Mouse (Mus musculus): ENCODE data around the gene Rdh16. TPM values are rescaled to one million over a fixed set of nuclear protein-coding genes. Genes with fewer than 3 reads are reported as not detected.

The Rdh16 gene
- polyA plus RNA-seq, 1 experiment from 2014 or later: not detected

- Histone ChIP-seq H3K36me3 (replicated peaks; ENCODE audit: control insufficient read depth, insufficient read depth) (no peaks in the 10 kb centered on the region), H3K27me3 (ENCODE audit: control insufficient read depth, insufficient read depth, low read length) (no peaks in the 10 kb centered on the region), H3K4me3 (replicated peaks; ENCODE audit: low read length) (no peak within 1 kb of the TSS), H3K4me2 (replicated peaks) (no peak within 1 kb of the TSS), H3K9ac (no peak within 1 kb of the TSS), H3K27ac (no peak within 1 kb of the TSS), H3K4me1 (replicated peaks; ENCODE audit: control insufficient read depth, insufficient read depth, low read length) (no peaks in the 10 kb centered on the region), H3K9me3 (ENCODE audit: control insufficient read depth, low read length) (no peaks in the 10 kb centered on the region)
- no peak for ATAC-seq (ENCODE audit: low FRiP score)
- WGBS: 82% methylated on average over 1 of the region's 1 CpGs
- no peak for DNase-seq (ENCODE audit: low spot score)
Observed at GRCm38 (mm10) chr10:127849628-127850027, 48.7 kb downstream of the Rdh16 start, which contains the start of gene Rdh19. Gene Rdh19 (plus strand): TSS chr10:127849928.

DNA sequence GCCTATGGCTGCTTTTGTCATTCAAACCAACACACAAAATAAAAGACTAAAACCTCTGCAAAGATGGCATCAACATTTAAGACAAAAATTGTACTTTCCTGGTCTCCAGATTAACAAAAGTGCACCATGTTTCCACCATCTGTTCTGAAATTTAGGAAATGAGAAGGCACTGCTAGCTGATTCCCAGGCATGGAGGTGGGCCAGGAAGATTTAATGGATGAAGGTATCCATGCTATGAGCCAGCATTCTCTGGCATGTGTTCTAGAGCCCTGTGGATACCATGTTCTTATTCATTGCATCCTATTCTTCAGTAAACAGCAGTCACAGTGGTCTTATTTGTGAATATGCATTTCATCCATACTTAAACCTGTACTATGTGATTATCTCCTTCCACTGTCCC is 55.4 kb downstream of the Rdh16 start:
- DNase-seq (ENCODE audit: low spot score) (no peak), ATAC-seq (ENCODE audit: low FRiP score) (no peak)
- Histone ChIP-seq H3K9me3 (ENCODE audit: control insufficient read depth, low read length) (no peaks in the 10 kb centered on the region), H3K4me1 (replicated peaks; ENCODE audit: control insufficient read depth, insufficient read depth, low read length) (no peaks in the 10 kb centered on the region), H3K4me3 (replicated peaks; ENCODE audit: low read length) (no peak overlapping the region), H3K27ac (no peak overlapping the region), H3K9ac (no peak overlapping the region), H3K27me3 (ENCODE audit: control insufficient read depth, insufficient read depth, low read length) (no peaks in the 10 kb centered on the region), H3K36me3 (replicated peaks; ENCODE audit: control insufficient read depth, insufficient read depth) (no peaks in the 10 kb centered on the region), H3K4me2 (replicated peaks) (no peak overlapping the region)

DNA sequence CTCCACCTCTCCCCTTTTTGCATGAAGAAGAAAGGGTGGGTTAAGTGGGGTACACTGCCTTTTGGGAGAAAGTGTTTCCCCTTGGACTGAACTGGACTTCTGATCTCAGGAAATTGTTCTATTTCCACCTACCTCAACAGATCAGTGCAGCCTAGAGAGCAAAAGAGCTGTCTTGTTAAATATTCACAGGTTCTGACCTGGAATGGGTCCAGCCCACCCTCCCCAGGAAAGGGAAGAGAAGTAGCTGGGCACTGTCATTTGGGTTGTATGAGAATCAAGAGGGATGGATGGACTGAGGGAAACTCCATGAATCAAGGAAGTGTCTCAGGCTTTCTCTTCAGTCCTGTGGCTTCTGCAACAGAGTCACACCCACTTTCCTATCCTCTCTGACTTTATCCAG is 64.0 kb downstream of the Rdh16 start:
- ATAC-seq (ENCODE audit: low FRiP score) (no peak), DNase-seq (ENCODE audit: low spot score) (no peak)
- H3K9ac ChIP-seq: no peak overlapping the region
- H3K27ac ChIP-seq: no peak overlapping the region
- H3K4me1 ChIP-seq (replicated peaks; ENCODE audit: control insufficient read depth, insufficient read depth, low read length): no peaks in the 10 kb centered on the region
- no peak overlapping the region for H3K4me2 ChIP-seq (replicated peaks)
- no peaks in the 10 kb centered on the region for H3K9me3 ChIP-seq (ENCODE audit: control insufficient read depth, low read length)
- no peak overlapping the region for H3K4me3 ChIP-seq (replicated peaks; ENCODE audit: low read length)
- H3K27me3 ChIP-seq (ENCODE audit: control insufficient read depth, insufficient read depth, low read length): no peaks in the 10 kb centered on the region
- H3K36me3 ChIP-seq (replicated peaks; ENCODE audit: control insufficient read depth, insufficient read depth): no peaks in the 10 kb centered on the region

GRCm38 (mm10) chr10:127866232-127866631 is 65.3 kb downstream of the Rdh16 start, which contains the start of gene Rdh16f2:
Gene Rdh16f2 (plus strand): TSS chr10:127866474.
- 91% methylated on average over 3 of the region's 3 CpGs for WGBS

DNA sequence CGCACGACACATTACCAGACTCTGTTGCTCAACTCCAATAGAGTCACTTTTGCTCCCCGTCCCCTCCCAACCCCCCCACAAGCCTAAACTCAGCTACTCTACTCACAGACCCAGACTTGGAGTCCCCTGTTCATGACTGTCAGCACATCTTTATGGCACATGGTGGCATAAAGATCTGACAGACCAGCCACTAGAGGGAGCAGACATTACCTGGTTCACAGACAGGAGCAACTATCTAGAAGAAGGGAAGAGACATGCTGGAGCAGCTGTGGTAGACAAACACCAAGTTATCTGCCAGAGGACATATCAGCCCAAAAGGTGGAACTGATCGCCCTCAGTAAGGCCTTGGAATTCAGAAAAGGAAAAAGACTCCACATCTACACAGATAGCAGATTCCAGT is 71.5 kb downstream of the Rdh16 start:
- DNase-seq (ENCODE audit: low spot score): no peak
- no peaks in the 10 kb centered on the region for H3K36me3 ChIP-seq (replicated peaks; ENCODE audit: control insufficient read depth, insufficient read depth)
- no peak overlapping the region for H3K9ac ChIP-seq
- no peaks in the 10 kb centered on the region for H3K4me1 ChIP-seq (replicated peaks; ENCODE audit: control insufficient read depth, insufficient read depth, low read length)
- no peaks in the 10 kb centered on the region for H3K27me3 ChIP-seq (ENCODE audit: control insufficient read depth, insufficient read depth, low read length)
- no peak for ATAC-seq (ENCODE audit: low FRiP score)
- H3K4me2 ChIP-seq (replicated peaks): no peak overlapping the region
- no peak overlapping the region for H3K4me3 ChIP-seq (replicated peaks; ENCODE audit: low read length)
- peaks cover 3% of the 10 kb centered on the region; the same call in 1 of the 2 replicates for H3K9me3 ChIP-seq (ENCODE audit: control insufficient read depth, low read length)
- WGBS: 74% methylated on average over 4 of the region's 4 CpGs
- no peak overlapping the region for H3K27ac ChIP-seq

More at GRCm38 (mm10) chr10:127866232-127866631, 65.3 kb downstream of the Rdh16 start, which contains the start of gene Rdh16f2:
- Histone ChIP-seq H3K4me3 (replicated peaks; ENCODE audit: low read length) (no peak within 1 kb of the TSS), H3K36me3 (replicated peaks; ENCODE audit: control insufficient read depth, insufficient read depth) (no peaks in the 10 kb centered on the region), H3K9me3 (ENCODE audit: control insufficient read depth, low read length) (peaks cover 3% of the 10 kb centered on the region; the same call in 1 of the 2 replicates), H3K27ac (no peak within 1 kb of the TSS), H3K4me1 (replicated peaks; ENCODE audit: control insufficient read depth, insufficient read depth, low read length) (no peaks in the 10 kb centered on the region), H3K9ac (no peak within 1 kb of the TSS), H3K4me2 (replicated peaks) (no peak within 1 kb of the TSS), H3K27me3 (ENCODE audit: control insufficient read depth, insufficient read depth, low read length) (no peaks in the 10 kb centered on the region)
- DNase-seq (ENCODE audit: low spot score) (no peak), ATAC-seq (ENCODE audit: low FRiP score) (no peak)

DNA sequence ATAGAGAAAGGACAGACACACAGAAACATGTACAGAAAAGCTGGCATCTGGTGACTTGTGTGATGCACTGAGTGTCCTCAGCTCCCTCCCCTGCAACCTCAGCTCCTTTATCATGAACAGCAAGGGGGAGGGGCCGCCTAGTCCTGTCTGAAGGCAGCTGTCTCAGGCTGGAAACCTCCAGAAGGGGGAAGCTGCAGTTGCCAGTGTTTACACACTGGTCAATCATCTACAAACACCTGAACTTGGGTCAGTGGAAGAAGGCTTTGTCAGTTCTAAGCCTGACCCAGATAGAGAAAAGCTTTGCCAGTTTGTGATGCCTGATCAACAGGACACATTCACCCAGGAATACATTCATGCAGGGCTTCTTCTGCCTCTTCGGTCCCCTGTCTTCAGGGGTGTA is 76.7 kb downstream of the Rdh16 start:
- no peak overlapping the region for H3K4me3 ChIP-seq (replicated peaks; ENCODE audit: low read length)
- H3K27ac ChIP-seq: no peak overlapping the region
- H3K4me1 ChIP-seq (replicated peaks; ENCODE audit: control insufficient read depth, insufficient read depth, low read length): no peaks in the 10 kb centered on the region
- 59% methylated on average over 2 of the region's 2 CpGs for WGBS
- H3K27me3 ChIP-seq (ENCODE audit: control insufficient read depth, insufficient read depth, low read length): no peaks in the 10 kb centered on the region
- H3K4me2 ChIP-seq (replicated peaks): no peak overlapping the region
- no peaks in the 10 kb centered on the region for H3K36me3 ChIP-seq (replicated peaks; ENCODE audit: control insufficient read depth, insufficient read depth)
- ATAC-seq (ENCODE audit: low FRiP score) (no peak), DNase-seq (ENCODE audit: low spot score) (no peak)
- no peaks in the 10 kb centered on the region for H3K9me3 ChIP-seq (ENCODE audit: control insufficient read depth, low read length)
- H3K9ac ChIP-seq: no peak overlapping the region

- Histone ChIP-seq H3K9me3 (ENCODE audit: control insufficient read depth, low read length) (no peaks in the 10 kb centered on the region), H3K27ac (no peak overlapping the region), H3K36me3 (replicated peaks; ENCODE audit: control insufficient read depth, insufficient read depth) (no peaks in the 10 kb centered on the region), H3K4me1 (replicated peaks; ENCODE audit: control insufficient read depth, insufficient read depth, low read length) (no peaks in the 10 kb centered on the region), H3K27me3 (ENCODE audit: control insufficient read depth, insufficient read depth, low read length) (no peaks in the 10 kb centered on the region), H3K4me3 (replicated peaks; ENCODE audit: low read length) (no peak overlapping the region), H3K9ac (no peak overlapping the region), H3K4me2 (replicated peaks) (no peak overlapping the region)
- no peak for DNase-seq (ENCODE audit: low spot score)
- 79% methylated on average over 3 of the region's 3 CpGs for WGBS
- no peak for ATAC-seq (ENCODE audit: low FRiP score)
Observed at GRCm38 (mm10) chr10:127878262-127879057, 77.5 kb downstream of the Rdh16 start.

GRCm38 (mm10) chr10:127879155-127879688 is 78.3 kb downstream of the Rdh16 start:
- WGBS: 90% methylated on average over 3 of the region's 3 CpGs
- no peak overlapping the region for H3K27ac ChIP-seq
- H3K36me3 ChIP-seq (replicated peaks; ENCODE audit: control insufficient read depth, insufficient read depth): no peaks in the 10 kb centered on the region
- ATAC-seq (ENCODE audit: low FRiP score) (no peak), DNase-seq (ENCODE audit: low spot score) (no peak)
- H3K4me2 ChIP-seq (replicated peaks): no peak overlapping the region
- no peak overlapping the region for H3K4me3 ChIP-seq (replicated peaks; ENCODE audit: low read length)
- no peaks in the 10 kb centered on the region for H3K9me3 ChIP-seq (ENCODE audit: control insufficient read depth, low read length)
- no peak overlapping the region for H3K9ac ChIP-seq
- no peaks in the 10 kb centered on the region for H3K4me1 ChIP-seq (replicated peaks; ENCODE audit: control insufficient read depth, insufficient read depth, low read length)
- H3K27me3 ChIP-seq (ENCODE audit: control insufficient read depth, insufficient read depth, low read length): no peaks in the 10 kb centered on the region

DNA sequence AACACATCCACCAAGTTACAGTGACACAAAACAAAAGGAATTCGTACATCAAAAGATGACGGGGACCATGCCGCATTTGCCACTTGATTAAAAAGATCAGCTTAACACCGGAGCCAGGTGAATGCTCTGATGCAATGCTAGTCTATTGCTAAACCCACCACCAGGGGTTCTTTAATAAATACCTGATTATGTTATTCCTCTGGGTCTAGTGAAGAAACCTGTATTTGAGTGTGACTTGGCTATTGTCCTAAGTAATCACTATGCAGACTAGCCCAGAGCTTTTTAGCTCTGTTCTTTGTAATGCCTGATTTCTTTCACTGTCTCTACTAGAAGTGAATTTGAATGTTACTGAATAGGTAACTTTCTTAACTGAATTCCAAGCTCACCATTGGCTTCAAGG is 80.1 kb downstream of the Rdh16 start:
- 85% methylated on average over 4 of the region's 4 CpGs for WGBS
- H3K4me2 ChIP-seq (replicated peaks): no peak overlapping the region

More for the DNA sequence above, 80.1 kb downstream of the Rdh16 start:
- no peak overlapping the region for H3K4me3 ChIP-seq (replicated peaks; ENCODE audit: low read length)
- no peaks in the 10 kb centered on the region for H3K4me1 ChIP-seq (replicated peaks; ENCODE audit: control insufficient read depth, insufficient read depth, low read length)
- no peaks in the 10 kb centered on the region for H3K27me3 ChIP-seq (ENCODE audit: control insufficient read depth, insufficient read depth, low read length)
- no peak overlapping the region for H3K27ac ChIP-seq
- ATAC-seq (ENCODE audit: low FRiP score): no peak
- H3K9ac ChIP-seq: no peak overlapping the region
- H3K9me3 ChIP-seq (ENCODE audit: control insufficient read depth, low read length): no peaks in the 10 kb centered on the region
- no peak for DNase-seq (ENCODE audit: low spot score)
- no peaks in the 10 kb centered on the region for H3K36me3 ChIP-seq (replicated peaks; ENCODE audit: control insufficient read depth, insufficient read depth)

Data from hindbrain, embryonic 14.5 days (tissue).